Mouse (Mus musculus): ENCODE measurements around the gene Usp10. TPM values are rescaled to one million over a fixed set of nuclear protein-coding genes. Genes with fewer than 3 reads are reported as not detected.

Gene Usp10
- total and polyA plus RNA-seq, 3 experiments = 227 to 398 (median 263) TPM

- no peaks in the 10 kb centered on the region for H3K9me3 ChIP-seq (replicated peaks; ENCODE audit: insufficient read depth, low read length)
- no peak overlapping the region for H3K4me3 ChIP-seq (ENCODE audit: control insufficient read depth in 1 of 2, insufficient read depth in 1 of 2, low read depth in 2 of 2, low read length in 2 of 2)
- H3K36me3 ChIP-seq (ENCODE audit: control insufficient read depth in 1 of 2, insufficient read depth in 2 of 2, low read length in 2 of 2) = peaks cover 13 to 69% of the 10 kb centered on the region in 2 experiments
- no peak overlapping the region for H3K9ac ChIP-seq (ENCODE audit: control insufficient read depth, low read depth, low read length, poor library complexity, severe bottlenecking)
- no peaks in the 10 kb centered on the region for H3K27me3 ChIP-seq (ENCODE audit: control insufficient read depth in 1 of 2, insufficient read depth in 2 of 2, low read length in 2 of 2)
- peaks cover 97% of the 10 kb centered on the region for H3K79me2 ChIP-seq (ENCODE audit: control insufficient read depth, insufficient read depth, low read length, poor library complexity)
- DNase-seq (ENCODE audit: low read depth, low spot score) = no peak
- H3K27ac ChIP-seq (ENCODE audit: control insufficient read depth, low read depth, low read length) = peak overlapping the region; percentile 35; the same call in 1 of the 2 replicates
- H3K4me1 ChIP-seq (ENCODE audit: control insufficient read depth in 1 of 2, insufficient read depth in 2 of 2, low read length in 2 of 2) = peaks cover 34 to 66% of the 10 kb centered on the region in 2 experiments
- no peak for TF ChIP-seq ELF1 (IDR thresholded peaks at IDR 0.05; ENCODE audit: low read depth, low read length)
- no peak for TF ChIP-seq MAZ (IDR thresholded peaks at IDR 0.05; ENCODE audit: low read depth, low read length)
- no peak for TF ChIP-seq CTCF (IDR thresholded peaks at IDR 0.05 in 2 of 3, conservative IDR thresholded peaks at IDR 0.05 in 1 of 3; ENCODE audit: control insufficient read depth in 1 of 3, insufficient read depth in 1 of 3, low read depth in 2 of 3, low read length in 3 of 3, poor library complexity in 1 of 3, severe bottlenecking in 1 of 3)
- TF ChIP-seq USF1 (IDR thresholded peaks at IDR 0.05; ENCODE audit: low read depth, low read length) = no peak
- no peak for TF ChIP-seq NELFE (IDR thresholded peaks at IDR 0.05; ENCODE audit: low read depth, low read length)
- TF ChIP-seq MAFK (IDR thresholded peaks at IDR 0.05; ENCODE audit: borderline replicate concordance, low read depth, low read length) = no peak
- no peak for TF ChIP-seq GATA1 (IDR thresholded peaks at IDR 0.05; ENCODE audit: low read depth, low read length)
- TF ChIP-seq ZNF384 (IDR thresholded peaks at IDR 0.05; ENCODE audit: low read depth, low read length) = no peak
- TF ChIP-seq POLR2A (IDR thresholded peaks at IDR 0.05; ENCODE audit: control insufficient read depth in 1 of 2, insufficient read depth in 1 of 2, low read depth in 1 of 2, low read length in 2 of 2, poor library complexity in 1 of 2) = no peak
- no peak for TF ChIP-seq NRF1 (IDR thresholded peaks at IDR 0.05; ENCODE audit: insufficient read depth, low read depth, low read length, poor library complexity, severe bottlenecking)
Measured at GRCm38 (mm10) chr8:119917415-119917814, 7.3 kb downstream of the Usp10 start.

GRCm38 (mm10) chr8:119918155-119918567 is 8.0 kb downstream of the Usp10 start:
- peaks cover 13 to 61% of the 10 kb centered on the region in 2 experiments for H3K36me3 ChIP-seq (ENCODE audit: control insufficient read depth in 1 of 2, insufficient read depth in 2 of 2, low read length in 2 of 2)
- H3K9me3 ChIP-seq (replicated peaks; ENCODE audit: insufficient read depth, low read length) = no peaks in the 10 kb centered on the region
- H3K9ac ChIP-seq (ENCODE audit: control insufficient read depth, low read depth, low read length, poor library complexity, severe bottlenecking) = no peak overlapping the region
- no peak overlapping the region for H3K4me3 ChIP-seq (ENCODE audit: control insufficient read depth in 1 of 2, insufficient read depth in 1 of 2, low read depth in 2 of 2, low read length in 2 of 2)
- peak; percentile 46 for DNase-seq (ENCODE audit: low read depth, low spot score)
- H3K27ac ChIP-seq (ENCODE audit: control insufficient read depth, low read depth, low read length) = no peak overlapping the region
- peaks cover 29 to 58% of the 10 kb centered on the region in 2 experiments for H3K4me1 ChIP-seq (ENCODE audit: control insufficient read depth in 1 of 2, insufficient read depth in 2 of 2, low read length in 2 of 2)
- TF ChIP-seq SIN3A (IDR thresholded peaks at IDR 0.05; ENCODE audit: low read length) (peak; percentile 56; the same call in 1 of the 2 replicates), TAL1 (IDR thresholded peaks at IDR 0.05; ENCODE audit: low read length) (peak; percentile 83), MAX (IDR thresholded peaks at IDR 0.05; ENCODE audit: low read length) (no peak), UBTF (IDR thresholded peaks at IDR 0.05; ENCODE audit: borderline replicate concordance, insufficient read depth, low read depth, low read length) (no peak), TCF12 (IDR thresholded peaks at IDR 0.05; ENCODE audit: low read depth, low read length) (peak; percentile 84), POLR2AphosphoS2 (IDR thresholded peaks at IDR 0.05; ENCODE audit: low read length) (no peak), EP300 (IDR thresholded peaks at IDR 0.05; ENCODE audit: low read depth in 1 of 2, low read length in 2 of 2) (peak; percentile 48 to 62), CHD2 (IDR thresholded peaks at IDR 0.05; ENCODE audit: low read length) (no peak), KAT2A (conservative IDR thresholded peaks at IDR 0.05; ENCODE audit: low read depth, low read length) (no peak), GATA1 (IDR thresholded peaks at IDR 0.05; ENCODE audit: low read depth, low read length) (peak; percentile 75), USF1 (IDR thresholded peaks at IDR 0.05; ENCODE audit: low read depth, low read length) (no peak), ELF1 (IDR thresholded peaks at IDR 0.05; ENCODE audit: low read depth, low read length) (no peak), MXI1 (IDR thresholded peaks at IDR 0.05; ENCODE audit: low read depth, low read length) (0 out of 2 replicates have a peak, but pooled peaks have one; percentile 5), RCOR1 (IDR thresholded peaks at IDR 0.05; ENCODE audit: low read depth, low read length) (0 out of 2 replicates have a peak, but pooled peaks have one; percentile 31), MEF2A (IDR thresholded peaks at IDR 0.05; ENCODE audit: extremely low read depth, insufficient replicate concordance, low read depth, low read length, poor library complexity, severe bottlenecking) (no peak), MYB (IDR thresholded peaks at IDR 0.05; ENCODE audit: low read depth, low read length) (no peak), ETS1 (IDR thresholded peaks at IDR 0.05; ENCODE audit: low read depth, low read length) (peak; percentile 60)
- no peaks in the 10 kb centered on the region for H3K27me3 ChIP-seq (ENCODE audit: control insufficient read depth in 1 of 2, insufficient read depth in 2 of 2, low read length in 2 of 2)
- H3K79me2 ChIP-seq (ENCODE audit: control insufficient read depth, insufficient read depth, low read length, poor library complexity) = peaks cover 95% of the 10 kb centered on the region
